Mouse (Mus musculus) spleen, adult 2 months (tissue): ENCODE results near the gene Slc46a2. TPM values are rescaled to one million over a fixed set of nuclear protein-coding genes. Genes with fewer than 3 reads are reported as not detected.

ENCODE experiments used
- DNase-seq, 2 experiments: peaks; one replicate each; pipeline versions ENCODE4 v3.0.0 to v3.0.0-alpha.2; 2012 to 2021; ENCODE audit warnings: low spot score in 2 of 2, low read depth in 1 of 2
- H3K27ac ChIP-seq: fragments of 200-500 bp; 2 replicates; pipeline ENCODE4 v1.5.1; 2012; ENCODE audit warnings: low read length, inconsistent platforms; ENCODE audit not compliant: insufficient read depth
- H3K27me3 ChIP-seq: fragments of 200-500 bp; 2 replicates; pipeline ENCODE4 v1.6.1; 2012; ENCODE audit warnings: mild to moderate bottlenecking, moderate library complexity, low read length, inconsistent platforms; ENCODE audit not compliant: control insufficient read depth, insufficient read depth
- H3K36me3 ChIP-seq: fragments of 200-500 bp; 2 replicates; pipeline ENCODE4 v1.6.1; 2012; ENCODE audit warnings: mild to moderate bottlenecking, low read length, inconsistent platforms; ENCODE audit not compliant: control insufficient read depth, insufficient read depth
- H3K4me1 ChIP-seq: fragments of 200-500 bp; 2 replicates; pipeline ENCODE4 v1.6.1; 2011; ENCODE audit warnings: inconsistent platforms; ENCODE audit not compliant: control insufficient read depth, insufficient read depth, insufficient read length
- H3K4me3 ChIP-seq: fragments of 200-500 bp; 2 replicates; pipeline ENCODE4 v1.5.1; 2011; ENCODE audit warnings: mild to moderate bottlenecking, inconsistent platforms; ENCODE audit not compliant: insufficient read depth, insufficient read length; ENCODE audit errors: extremely low read depth
- CTCF ChIP-seq: fragments of 200-500 bp; IDR thresholded peaks from 2 replicates; pipeline ENCODE4 v1.5.1; 2011; ENCODE audit warnings: mild to moderate bottlenecking, inconsistent platforms; ENCODE audit not compliant: insufficient read depth, insufficient read length, insufficient replicate concordance; ENCODE audit errors: extremely low read depth
- POLR2A ChIP-seq: fragments of 200-500 bp; IDR thresholded peaks from 2 replicates; pipeline ENCODE4 v1.6.1; 2011; ENCODE audit warnings: low read depth, low read length, inconsistent platforms
- WGBS: fragments of 180-500 bp; shearing (Covaris S2); methylation state at CpG from one replicate; pipeline ENCODE4 v1.1.7; 2018; 5-methylcytosine and 5-hydroxymethylcytosine counted together
- polyA plus RNA-seq: library from polyadenylated mRNA; depleted of rRNA; stranded (reverse); fragments of >200 nt; gene quantifications from 2 replicates; pipeline ENCODE4 v1.2.3, GENCODE M21; 2012

Gene Slc46a2
- polyA plus RNA-seq, 1 experiment: not detected

GRCm38 (mm10) chr4:59880725-59881124 is 34.1 kb downstream of the Slc46a2 start:
- peaks cover 44% of the 10 kb centered on the region for H3K36me3 ChIP-seq
- no peaks in the 10 kb centered on the region for H3K4me1 ChIP-seq
- WGBS: 87% methylated on average over 5 of the region's 5 CpGs
- H3K27ac ChIP-seq: no peak overlapping the region
- DNase-seq: no peak
- no peaks in the 10 kb centered on the region for H3K27me3 ChIP-seq
- no peak overlapping the region for H3K4me3 ChIP-seq
- TF ChIP-seq POLR2A (no peak), CTCF (no peak)

- 46% methylated on average over 3 of the region's 3 CpGs for WGBS
- TF ChIP-seq POLR2A (no peak), CTCF (no peak)
- H3K4me1 ChIP-seq: no peaks in the 10 kb centered on the region
These were observed 35.4 kb downstream of the Slc46a2 start for GRCm38 (mm10) chr4:59879444-59879843.

GRCm38 (mm10) chr4:59878595-59878994 is 36.3 kb downstream of the Slc46a2 start:
- TF ChIP-seq CTCF (no peak), POLR2A (no peak)
- WGBS: 47% methylated on average over 8 of the region's 8 CpGs
- peaks cover 33% of the 10 kb centered on the region for H3K36me3 ChIP-seq
- no peak for DNase-seq
- no peak overlapping the region for H3K4me3 ChIP-seq
- H3K4me1 ChIP-seq: no peaks in the 10 kb centered on the region
- H3K27ac ChIP-seq: peak overlapping the region; percentile 5
- no peaks in the 10 kb centered on the region for H3K27me3 ChIP-seq

More at GRCm38 (mm10) chr4:59879444-59879843, 35.4 kb downstream of the Slc46a2 start:
- DNase-seq: no peak
- Histone ChIP-seq H3K4me3 (no peak overlapping the region), H3K27me3 (no peaks in the 10 kb centered on the region), H3K27ac (no peak overlapping the region), H3K36me3 (peaks cover 34% of the 10 kb centered on the region)

DNA sequence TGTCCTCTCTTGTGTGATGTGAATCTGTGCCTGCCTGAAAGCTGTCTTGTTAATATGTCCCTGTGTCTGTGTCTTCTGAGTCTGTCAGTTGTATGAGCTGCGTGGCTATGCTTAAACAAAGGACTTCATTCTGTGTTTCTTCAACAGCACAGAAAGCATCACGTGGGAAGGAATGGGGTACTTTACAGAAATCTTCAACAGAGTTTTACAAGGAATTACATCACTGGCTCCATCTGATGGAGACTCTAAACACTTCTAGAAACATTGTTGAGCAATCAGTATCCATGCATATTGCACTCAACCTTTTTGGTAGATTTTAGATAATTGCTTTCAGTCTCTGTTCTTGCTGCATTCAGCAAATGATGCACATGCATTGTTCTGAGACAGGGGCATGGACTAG is 37.8 kb downstream of the Slc46a2 start:
- TF ChIP-seq POLR2A: no peak
- TF ChIP-seq CTCF: no peak
- no peak for DNase-seq
- H3K36me3 ChIP-seq: peaks cover 22% of the 10 kb centered on the region
- no peak overlapping the region for H3K4me3 ChIP-seq
- no peak overlapping the region for H3K27ac ChIP-seq
- no peaks in the 10 kb centered on the region for H3K27me3 ChIP-seq
- 87% methylated on average over 2 of the region's 2 CpGs for WGBS
- no peaks in the 10 kb centered on the region for H3K4me1 ChIP-seq

DNA sequence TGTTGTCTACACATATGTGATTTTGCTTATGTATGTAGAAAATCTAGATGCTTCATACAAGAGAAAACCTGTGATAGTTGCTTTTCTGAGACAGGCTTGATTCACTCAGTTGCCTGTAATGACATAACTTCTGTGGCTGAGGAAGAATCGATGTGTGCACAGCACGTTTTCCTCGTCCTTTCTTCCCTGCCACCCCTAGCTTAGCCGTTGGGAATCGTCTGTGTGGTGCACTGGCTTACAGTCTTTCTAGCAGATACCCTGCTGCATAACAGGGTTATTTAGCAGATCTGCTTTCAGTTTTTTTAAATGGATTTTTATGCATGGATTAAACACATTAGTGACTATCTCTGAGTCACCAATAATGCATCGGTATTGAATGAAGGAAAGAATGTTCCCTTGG is 38.3 kb downstream of the Slc46a2 start:
- DNase-seq: no peak
- WGBS: 94% methylated on average over 6 of the region's 6 CpGs
- H3K27me3 ChIP-seq: no peaks in the 10 kb centered on the region
- peaks cover 19% of the 10 kb centered on the region for H3K36me3 ChIP-seq
- no peak for TF ChIP-seq CTCF
- TF ChIP-seq POLR2A: no peak
- H3K27ac ChIP-seq: no peak overlapping the region
- no peaks in the 10 kb centered on the region for H3K4me1 ChIP-seq
- H3K4me3 ChIP-seq: no peak overlapping the region

DNA sequence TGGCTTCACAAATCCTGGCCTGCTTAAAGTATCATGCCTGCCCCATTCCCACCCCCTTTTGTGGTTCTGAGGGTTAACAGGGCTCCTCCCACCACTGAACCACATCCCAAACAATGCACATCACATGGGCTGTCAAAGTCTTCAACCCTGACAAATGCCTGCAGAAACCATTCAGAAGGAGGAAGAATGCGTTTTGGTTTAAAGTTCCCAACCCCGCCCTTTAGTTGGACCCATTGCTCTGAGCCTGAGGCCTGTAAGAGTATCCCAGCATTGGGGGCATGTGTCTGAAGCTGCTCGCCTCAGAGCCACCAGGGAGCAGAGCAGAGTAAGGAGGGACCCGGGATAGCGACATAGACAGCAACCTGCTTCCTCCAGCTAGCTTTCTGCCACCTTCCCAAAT is 41.0 kb downstream of the Slc46a2 start:
- DNase-seq: no peak
- Histone ChIP-seq H3K4me3 (no peak overlapping the region), H3K27ac (no peak overlapping the region), H3K27me3 (no peaks in the 10 kb centered on the region), H3K36me3 (peaks cover 6% of the 10 kb centered on the region; the same call in 1 of the 2 replicates), H3K4me1 (no peaks in the 10 kb centered on the region)
- TF ChIP-seq CTCF (no peak), POLR2A (no peak)
- 47% methylated on average over 5 of the region's 5 CpGs for WGBS

DNA sequence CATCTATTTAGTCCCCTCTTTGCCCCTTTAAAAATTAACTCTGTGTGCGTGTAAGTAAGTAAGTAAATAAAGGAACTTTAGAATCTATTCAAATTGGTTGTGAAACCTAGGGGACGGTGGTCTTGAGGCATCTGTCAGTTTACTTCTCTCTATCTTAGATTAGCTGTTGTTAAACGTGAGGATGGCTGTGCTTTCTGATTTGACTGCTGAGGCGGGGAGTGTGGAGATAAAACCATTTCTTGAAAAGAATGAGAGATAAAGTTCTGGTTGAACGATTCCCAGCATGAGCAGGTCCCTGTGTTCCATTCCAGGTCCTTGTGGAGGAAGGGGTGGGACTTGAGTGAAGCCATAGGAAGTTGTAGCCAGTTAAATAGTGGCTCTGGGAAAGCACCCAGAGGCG is 41.6 kb downstream of the Slc46a2 start:
- TF ChIP-seq POLR2A (no peak), CTCF (no peak)
- no peak overlapping the region for H3K27ac ChIP-seq
- 74% methylated on average over 6 of the region's 6 CpGs for WGBS
- DNase-seq: no peak
- H3K36me3 ChIP-seq: peaks cover 5% of the 10 kb centered on the region; the same call in 1 of the 2 replicates
- H3K4me3 ChIP-seq: no peak overlapping the region
- no peaks in the 10 kb centered on the region for H3K4me1 ChIP-seq
- H3K27me3 ChIP-seq: no peaks in the 10 kb centered on the region
